Mouse (Mus musculus) embryonic facial prominence, embryonic 12.5 days (tissue): ENCODE measurements around the gene Itga9. TPM values are rescaled to one million over a fixed set of nuclear protein-coding genes. Genes with fewer than 3 reads are reported as not detected.

Experiments used
- ATAC-seq: fragments of 200-750 bp; cut with Nextera tagmentation; 2 replicates; pipeline ENCODE4 v1.8.0; 2017; ENCODE audit not compliant: insufficient number of reproducible peaks, insufficient read depth, low FRiP score, low TSS enrichment
- H3K27ac ChIP-seq: fragments of 300-500 bp; sonication (generic); 2 replicates; pipeline ENCODE4 v1.5.1; 2016; ENCODE audit warnings: mild to moderate bottlenecking
- H3K27me3 ChIP-seq: fragments of 300-500 bp; sonication (generic); 2 replicates; pipeline ENCODE4 v1.6.1; 2016; ENCODE audit warnings: mild to moderate bottlenecking, moderate library complexity
- H3K36me3 ChIP-seq: fragments of 300-500 bp; sonication (generic); 2 replicates; pipeline ENCODE4 v1.6.1; 2016; ENCODE audit warnings: mild to moderate bottlenecking
- H3K4me1 ChIP-seq: fragments of 300-500 bp; sonication (generic); 2 replicates; pipeline ENCODE4 v1.6.1; 2016
- H3K4me2 ChIP-seq: fragments of 300-500 bp; sonication (generic); replicated peaks from 2 replicates; pipeline ENCODE4 v1.6.1; 2016; ENCODE audit warnings: mild to moderate bottlenecking, moderate library complexity
- H3K4me3 ChIP-seq: fragments of 300-500 bp; sonication (generic); 2 replicates; pipeline ENCODE4 v1.5.1; 2016; ENCODE audit warnings: mild to moderate bottlenecking
- H3K9ac ChIP-seq: fragments of 300-500 bp; sonication (generic); 2 replicates; pipeline ENCODE4 v1.6.1; 2016; ENCODE audit warnings: mild to moderate bottlenecking, moderate library complexity
- H3K9me3 ChIP-seq: fragments of 300-500 bp; sonication (generic); 2 replicates; pipeline ENCODE4 v1.6.1; 2016; ENCODE audit warnings: mild to moderate bottlenecking, moderate library complexity
- WGBS: fragments of 180-500 bp; shearing (Covaris S2); methylation state at CpG from one replicate; pipeline ENCODE4 v1.1.7; 2016; 5-methylcytosine and 5-hydroxymethylcytosine counted together
- polyA plus RNA-seq: library from polyadenylated mRNA; unstranded; fragments of >200 nt; fragmentation: Nextera tagmentation; extraction: Ambion mirVana; gene quantifications from 2 replicates; pipeline ENCODE4 v1.2.1, GENCODE M21; 2016

Itga9 gene
- polyA plus RNA-seq, 1 experiment from 2014 or later = 18.7 TPM

GRCm38 (mm10) chr9:118785816-118786215 lies 179.3 kb downstream of the Itga9 start:
- Histone ChIP-seq H3K27me3 (no peaks in the 10 kb centered on the region), H3K9ac (no peak overlapping the region), H3K4me2 (no peak overlapping the region), H3K4me1 (peaks cover 22% of the 10 kb centered on the region; the same call in 1 of the 2 replicates), H3K4me3 (no peak overlapping the region), H3K9me3 (no peaks in the 10 kb centered on the region), H3K27ac (no peak overlapping the region), H3K36me3 (no peaks in the 10 kb centered on the region)
- no peak for ATAC-seq
- WGBS = 84% methylated on average over 6 of the region's 6 CpGs

- Histone ChIP-seq H3K4me2 (no peak overlapping the region), H3K27me3 (no peaks in the 10 kb centered on the region), H3K36me3 (no peaks in the 10 kb centered on the region), H3K4me3 (no peak overlapping the region), H3K4me1 (peaks cover 19% of the 10 kb centered on the region; the same call in 1 of the 2 replicates), H3K9ac (no peak overlapping the region), H3K27ac (no peak overlapping the region), H3K9me3 (no peaks in the 10 kb centered on the region)
- 64% methylated on average over 10 of the region's 10 CpGs for WGBS
- ATAC-seq = no peak
These were observed 182.4 kb downstream of the Itga9 start for GRCm38 (mm10) chr9:118788869-118789281.

DNA sequence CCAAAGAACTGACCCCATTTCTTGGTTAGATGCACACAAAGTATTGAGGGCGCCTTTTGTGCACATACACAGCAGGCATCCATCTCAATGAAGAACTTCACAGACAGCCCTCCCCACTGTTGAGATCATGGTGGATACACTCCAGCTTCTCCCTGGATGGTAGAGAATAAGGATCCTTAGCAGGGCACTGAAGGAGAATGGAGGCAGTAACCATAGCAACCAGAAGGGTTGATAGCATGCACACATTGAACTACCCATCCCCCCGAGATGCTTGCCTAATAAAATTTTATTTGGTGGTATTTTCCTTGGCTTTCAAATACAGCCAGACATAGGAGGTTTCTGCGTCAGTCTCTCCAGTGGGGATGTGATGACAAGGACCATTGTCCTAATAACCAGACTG lies 184.7 kb downstream of the Itga9 start:
- Histone ChIP-seq H3K9ac (no peak overlapping the region), H3K27me3 (no peaks in the 10 kb centered on the region), H3K27ac (no peak overlapping the region), H3K4me3 (no peak overlapping the region), H3K36me3 (no peaks in the 10 kb centered on the region), H3K4me1 (peaks cover 25% of the 10 kb centered on the region), H3K4me2 (no peak overlapping the region), H3K9me3 (no peaks in the 10 kb centered on the region)
- no peak for ATAC-seq
- 87% methylated on average over 3 of the region's 3 CpGs for WGBS

DNA sequence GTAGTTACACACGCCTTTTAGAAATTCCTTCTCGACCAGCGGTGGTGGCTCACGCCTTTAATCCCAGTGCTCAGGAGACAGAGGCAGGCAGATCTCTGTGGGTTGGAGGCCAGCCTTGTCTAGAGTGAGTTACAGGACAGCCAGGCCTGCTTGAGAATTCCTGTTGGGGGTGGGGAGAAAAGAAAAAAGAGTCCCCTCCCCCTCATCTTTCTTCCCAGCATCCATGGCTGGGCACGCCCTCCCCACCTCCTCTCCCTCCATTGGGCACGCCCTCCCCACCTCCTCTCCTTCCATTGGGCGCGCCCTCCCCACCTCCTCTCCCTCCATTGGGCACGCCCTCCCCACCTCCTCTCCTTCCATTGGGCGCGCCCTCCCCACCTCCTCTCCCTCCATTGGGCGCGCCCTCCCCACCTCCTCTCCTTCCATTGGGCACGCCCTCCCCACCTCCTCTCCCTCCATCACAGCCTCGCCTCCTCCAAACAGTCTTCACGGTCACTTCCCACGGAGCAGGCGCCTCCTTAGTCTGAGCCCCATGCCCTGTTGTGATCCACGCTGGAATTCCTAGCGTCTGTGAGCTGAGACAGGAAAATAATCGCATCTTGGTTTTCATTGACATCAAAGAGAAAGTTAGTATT lies 186.8 kb downstream of the Itga9 start:
- Histone ChIP-seq H3K9me3 (no peaks in the 10 kb centered on the region), H3K4me3 (no peak overlapping the region), H3K9ac (no peak overlapping the region), H3K4me1 (peaks cover 19% of the 10 kb centered on the region), H3K36me3 (no peaks in the 10 kb centered on the region), H3K27ac (no peak overlapping the region), H3K4me2 (no peak overlapping the region), H3K27me3 (no peaks in the 10 kb centered on the region)
- no peak for ATAC-seq
- 76% methylated on average over 16 of the region's 21 CpGs for WGBS

- Histone ChIP-seq H3K4me3 (no peak overlapping the region), H3K4me2 (0 out of 2 replicates have a peak overlapping the region, but pooled peaks have one; percentile 0), H3K9ac (no peak overlapping the region), H3K36me3 (no peaks in the 10 kb centered on the region), H3K27ac (peak overlapping the region; percentile 67), H3K27me3 (no peaks in the 10 kb centered on the region), H3K4me1 (peaks cover 24% of the 10 kb centered on the region), H3K9me3 (no peaks in the 10 kb centered on the region)
- peak; percentile 62; the same call in 1 of the 2 replicates for ATAC-seq
- 33% methylated on average over 2 of the region's 2 CpGs for WGBS
These were observed 188.2 kb downstream of the Itga9 start for GRCm38 (mm10) chr9:118794668-118795067.

GRCm38 (mm10) chr9:118795304-118795703 lies 188.8 kb downstream of the Itga9 start:
- WGBS = 19% methylated on average over 4 of the region's 4 CpGs

DNA sequence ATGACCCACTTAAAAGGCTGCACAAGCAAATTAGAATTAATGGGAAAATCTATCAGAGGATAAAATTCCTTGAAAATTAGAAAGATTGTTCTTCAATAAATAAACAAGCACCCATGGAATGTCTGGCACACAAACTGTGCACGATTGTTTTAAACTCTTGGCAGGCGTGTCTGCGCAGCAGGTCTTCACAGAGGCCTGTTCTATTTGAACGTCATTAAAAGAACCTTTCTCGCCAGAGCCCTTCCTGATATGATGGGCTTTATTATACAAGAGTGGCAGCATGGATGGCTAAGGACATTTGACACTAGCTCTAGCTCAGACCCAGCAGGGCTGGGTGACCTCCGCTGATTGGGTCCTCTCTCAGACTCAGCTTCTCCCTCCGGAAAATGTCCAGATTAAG lies 192.6 kb downstream of the Itga9 start:
- no peak overlapping the region for H3K4me3 ChIP-seq
- no peak overlapping the region; the same call in 1 of the 2 replicates for H3K9ac ChIP-seq
- no peak overlapping the region for H3K4me2 ChIP-seq
- H3K36me3 ChIP-seq = no peaks in the 10 kb centered on the region
- no peak for ATAC-seq
- H3K27ac ChIP-seq = no peak overlapping the region
- no peaks in the 10 kb centered on the region for H3K9me3 ChIP-seq
- H3K4me1 ChIP-seq = peaks cover 31% of the 10 kb centered on the region
- WGBS = 60% methylated on average over 7 of the region's 7 CpGs
- no peaks in the 10 kb centered on the region for H3K27me3 ChIP-seq

More at GRCm38 (mm10) chr9:118795304-118795703, 188.8 kb downstream of the Itga9 start:
- H3K36me3 ChIP-seq = no peaks in the 10 kb centered on the region
- H3K4me1 ChIP-seq = peaks cover 24% of the 10 kb centered on the region
- H3K9me3 ChIP-seq = no peaks in the 10 kb centered on the region
- peak; percentile 73; the same call in 1 of the 2 replicates for ATAC-seq
- H3K4me2 ChIP-seq = peak overlapping the region; percentile 0; the same call in 1 of the 2 replicates
- no peak overlapping the region for H3K9ac ChIP-seq
- no peak overlapping the region for H3K4me3 ChIP-seq
- peak overlapping the region; percentile 67 for H3K27ac ChIP-seq
- no peaks in the 10 kb centered on the region for H3K27me3 ChIP-seq

- H3K36me3 ChIP-seq = no peaks in the 10 kb centered on the region
- H3K27ac ChIP-seq = peak overlapping the region; percentile 70; the same call in 1 of the 2 replicates
- no peak overlapping the region for H3K4me2 ChIP-seq
- no peak for ATAC-seq
- H3K4me1 ChIP-seq = peaks cover 16% of the 10 kb centered on the region; the same call in 1 of the 2 replicates
- no peaks in the 10 kb centered on the region for H3K27me3 ChIP-seq
- 55% methylated on average over 15 of the region's 15 CpGs for WGBS
- no peak overlapping the region for H3K4me3 ChIP-seq
- H3K9me3 ChIP-seq = no peaks in the 10 kb centered on the region
- H3K9ac ChIP-seq = no peak overlapping the region
These were observed 194.9 kb downstream of the Itga9 start for GRCm38 (mm10) chr9:118801176-118801909.

DNA sequence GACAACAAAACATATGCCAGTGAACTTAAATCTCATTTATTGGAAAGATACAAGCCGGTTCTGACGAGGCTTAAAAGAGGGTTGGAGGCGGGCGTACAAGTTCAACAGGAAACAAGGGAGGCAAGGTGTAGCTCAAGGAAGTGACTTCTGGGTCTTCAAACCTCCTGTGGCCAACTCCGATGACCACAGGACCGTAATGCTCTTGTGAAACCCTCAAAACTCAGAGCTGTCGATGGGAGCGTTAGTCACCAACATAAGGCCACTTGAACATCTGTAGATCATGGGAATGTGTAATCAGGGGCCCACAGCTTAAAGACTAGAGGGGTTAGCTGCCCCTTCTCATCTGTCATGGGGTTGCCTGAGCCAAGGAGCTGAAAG lies 195.4 kb downstream of the Itga9 start:
- no peak overlapping the region for H3K4me2 ChIP-seq
- ATAC-seq = no peak
- no peaks in the 10 kb centered on the region for H3K36me3 ChIP-seq
- no peak overlapping the region for H3K4me3 ChIP-seq
- H3K9ac ChIP-seq = no peak overlapping the region
- 80% methylated on average over 8 of the region's 8 CpGs for WGBS
- H3K9me3 ChIP-seq = no peaks in the 10 kb centered on the region
- no peaks in the 10 kb centered on the region for H3K27me3 ChIP-seq
- H3K4me1 ChIP-seq = peaks cover 16% of the 10 kb centered on the region; the same call in 1 of the 2 replicates
- H3K27ac ChIP-seq = no peak overlapping the region

- Histone ChIP-seq H3K27ac (no peak overlapping the region), H3K4me1 (peaks cover 16% of the 10 kb centered on the region; the same call in 1 of the 2 replicates), H3K9ac (no peak overlapping the region), H3K4me2 (no peak overlapping the region), H3K27me3 (no peaks in the 10 kb centered on the region), H3K4me3 (no peak overlapping the region), H3K36me3 (no peaks in the 10 kb centered on the region), H3K9me3 (no peaks in the 10 kb centered on the region)
- ATAC-seq = no peak
- WGBS = 93% methylated on average over 11 of the region's 11 CpGs
These were observed 195.9 kb downstream of the Itga9 start for GRCm38 (mm10) chr9:118802380-118802779.

- Histone ChIP-seq H3K36me3 (peaks cover 5% of the 10 kb centered on the region), H3K27me3 (no peaks in the 10 kb centered on the region), H3K4me3 (no peak overlapping the region), H3K27ac (no peak overlapping the region), H3K9ac (no peak overlapping the region), H3K4me2 (no peak overlapping the region), H3K4me1 (peaks cover 9% of the 10 kb centered on the region; the same call in 1 of the 2 replicates), H3K9me3 (no peaks in the 10 kb centered on the region)
- ATAC-seq = no peak
- WGBS = 89% methylated on average over 6 of the region's 6 CpGs
These were observed 199.2 kb downstream of the Itga9 start for GRCm38 (mm10) chr9:118805740-118806139.

DNA sequence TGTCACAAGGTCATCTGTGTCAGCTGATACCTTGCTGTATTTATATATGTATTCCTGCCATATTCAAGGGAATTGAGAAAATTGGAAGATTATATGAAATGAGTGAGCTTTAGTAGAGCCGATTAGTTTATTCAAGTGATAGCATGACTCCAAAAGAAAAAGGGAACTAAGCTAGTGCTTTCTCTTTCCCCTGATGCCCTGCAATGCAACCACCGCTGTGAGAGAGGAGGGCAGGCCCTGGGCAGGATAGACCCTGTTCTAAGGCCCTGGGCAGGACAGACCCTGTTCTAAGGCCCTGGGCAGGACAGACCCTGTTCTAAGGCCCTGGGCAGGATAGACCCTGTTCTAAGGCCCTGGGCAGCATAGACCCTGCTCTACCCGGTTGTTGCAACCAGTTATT lies 201.2 kb downstream of the Itga9 start:
- Histone ChIP-seq H3K36me3 (peaks cover 5% of the 10 kb centered on the region), H3K9me3 (no peaks in the 10 kb centered on the region), H3K4me3 (no peak overlapping the region), H3K4me2 (no peak overlapping the region), H3K9ac (no peak overlapping the region), H3K4me1 (no peaks in the 10 kb centered on the region), H3K27me3 (no peaks in the 10 kb centered on the region), H3K27ac (no peak overlapping the region)
- WGBS = 88% methylated on average over 2 of the region's 3 CpGs
- no peak for ATAC-seq
